Mouse (Mus musculus): ENCODE data around the gene Actr2. TPM values are rescaled to one million over a fixed set of nuclear protein-coding genes. Genes with fewer than 3 reads are reported as not detected.

Gene Actr2
- polyA plus RNA-seq, 1 experiment from 2014 or later: 94.7 TPM

DNA sequence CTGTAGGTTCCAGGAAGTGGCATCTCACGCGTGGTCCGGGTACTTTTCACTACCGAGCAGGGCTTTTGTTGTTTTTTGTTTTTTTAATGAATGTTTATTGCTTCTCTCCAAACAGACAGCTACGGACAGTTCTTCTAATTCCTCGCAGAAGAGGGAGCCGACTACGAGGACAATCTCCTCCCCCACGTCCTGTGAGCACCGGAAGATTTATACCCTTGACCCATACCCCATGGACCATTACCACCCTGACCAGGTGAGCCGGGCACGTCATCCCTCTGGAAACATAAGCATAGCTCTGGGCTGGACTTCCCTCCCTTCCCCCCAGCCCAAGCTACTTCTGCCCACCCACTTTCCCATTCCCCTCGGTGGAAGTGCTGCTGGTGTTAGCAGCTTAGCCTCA is 94.8 kb downstream of the Actr2 start:
- 86% methylated on average over 13 of the region's 13 CpGs for WGBS
- no peak for TF ChIP-seq EP300 (optimal IDR thresholded peaks at IDR 0.05)
- TF ChIP-seq CTCF (IDR thresholded peaks at IDR 0.05; ENCODE audit: low read depth): no peak
- ATAC-seq (ENCODE audit: low FRiP score, low TSS enrichment) (no peak), DNase-seq (ENCODE audit: low spot score) (no peak)
- H3K27me3 ChIP-seq (ENCODE audit: control insufficient read depth, insufficient read depth, low read length): no peaks in the 10 kb centered on the region
- no peak overlapping the region for H3K4me2 ChIP-seq (replicated peaks; ENCODE audit: low read depth)
- 0 out of 2 replicates have a peak, but pooled peaks cover 12% of the 10 kb centered on the region for H3K9me3 ChIP-seq (ENCODE audit: control insufficient read depth, low read length)
- H3K9ac ChIP-seq (ENCODE audit: low read length): no peak overlapping the region
- H3K36me3 ChIP-seq (ENCODE audit: control insufficient read depth, insufficient read depth, low read length): peaks cover 33% of the 10 kb centered on the region
- no peak overlapping the region for H3K4me3 ChIP-seq (ENCODE audit: low read depth, low read length)
- no peak overlapping the region for H3K27ac ChIP-seq (replicated peaks)
- H3K4me1 ChIP-seq (replicated peaks; ENCODE audit: control insufficient read depth, insufficient read depth): no peaks in the 10 kb centered on the region

DNA sequence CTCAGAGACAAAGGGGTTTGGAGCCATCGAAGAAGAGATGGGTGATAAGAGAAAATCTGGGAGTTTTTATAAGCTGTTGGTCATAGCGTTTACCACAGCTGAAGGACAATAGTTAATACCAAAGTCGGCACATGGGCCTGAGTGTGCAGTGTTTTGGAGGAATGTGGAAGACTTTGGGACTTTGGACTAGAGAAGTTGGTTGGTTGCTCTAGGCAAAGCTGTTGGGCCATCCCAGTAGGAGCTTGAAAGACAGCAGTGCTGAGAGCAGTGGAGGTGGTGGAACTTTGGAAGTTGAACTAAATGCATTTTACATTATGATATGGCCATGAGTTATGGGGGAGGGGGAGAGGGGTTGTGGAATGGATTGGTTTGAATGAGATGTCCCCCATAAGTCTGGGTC is 99.3 kb downstream of the Actr2 start:
- no peak overlapping the region for H3K4me3 ChIP-seq (ENCODE audit: low read depth, low read length)
- 95% methylated on average over 3 of the region's 3 CpGs for WGBS
- H3K36me3 ChIP-seq (ENCODE audit: control insufficient read depth, insufficient read depth, low read length): peaks cover 14% of the 10 kb centered on the region
- no peak overlapping the region for H3K4me2 ChIP-seq (replicated peaks; ENCODE audit: low read depth)
- H3K27ac ChIP-seq (replicated peaks): no peak overlapping the region
- no peak overlapping the region for H3K9ac ChIP-seq (ENCODE audit: low read length)
- H3K9me3 ChIP-seq (ENCODE audit: control insufficient read depth, low read length): no peaks in the 10 kb centered on the region
- TF ChIP-seq EP300 (optimal IDR thresholded peaks at IDR 0.05) (no peak), CTCF (IDR thresholded peaks at IDR 0.05; ENCODE audit: low read depth) (no peak)
- H3K4me1 ChIP-seq (replicated peaks; ENCODE audit: control insufficient read depth, insufficient read depth): no peaks in the 10 kb centered on the region
- ATAC-seq (ENCODE audit: low FRiP score, low TSS enrichment) (no peak), DNase-seq (ENCODE audit: low spot score) (no peak)
- H3K27me3 ChIP-seq (ENCODE audit: control insufficient read depth, insufficient read depth, low read length): no peaks in the 10 kb centered on the region

Other genes starting within 250 kb of the Actr2 start
- gene Spred2, start 188.5 kb downstream of the Actr2 start, polyA plus RNA-seq (2015; fragmentation: Nextera tagmentation; extraction: Ambion mirVana): 3.5 and 3.6 TPM in 2 replicates
- 287 and 295 TPM in 2 replicates for gene Rab1a, start 88.5 kb upstream of the Actr2 start, polyA plus RNA-seq (2015; fragmentation: Nextera tagmentation; extraction: Ambion mirVana)
- 8.4 and 8.6 TPM in 2 replicates for gene Cep68, start 136.5 kb upstream of the Actr2 start, polyA plus RNA-seq (2015; fragmentation: Nextera tagmentation; extraction: Ambion mirVana)
- gene Slc1a4, start 219.8 kb upstream of the Actr2 start, polyA plus RNA-seq (2015; fragmentation: Nextera tagmentation; extraction: Ambion mirVana): 7.2 and 8.7 TPM in 2 replicates